Mouse (Mus musculus): ENCODE measurements around the gene Bcap31. TPM values are rescaled to one million over a fixed set of nuclear protein-coding genes. Genes with fewer than 3 reads are reported as not detected.

The Bcap31 gene
- 100 to 1,000 TPM; 279 to 280 TPM for polyA plus RNA-seq (2017; shearing (Covaris generic))

DNA sequence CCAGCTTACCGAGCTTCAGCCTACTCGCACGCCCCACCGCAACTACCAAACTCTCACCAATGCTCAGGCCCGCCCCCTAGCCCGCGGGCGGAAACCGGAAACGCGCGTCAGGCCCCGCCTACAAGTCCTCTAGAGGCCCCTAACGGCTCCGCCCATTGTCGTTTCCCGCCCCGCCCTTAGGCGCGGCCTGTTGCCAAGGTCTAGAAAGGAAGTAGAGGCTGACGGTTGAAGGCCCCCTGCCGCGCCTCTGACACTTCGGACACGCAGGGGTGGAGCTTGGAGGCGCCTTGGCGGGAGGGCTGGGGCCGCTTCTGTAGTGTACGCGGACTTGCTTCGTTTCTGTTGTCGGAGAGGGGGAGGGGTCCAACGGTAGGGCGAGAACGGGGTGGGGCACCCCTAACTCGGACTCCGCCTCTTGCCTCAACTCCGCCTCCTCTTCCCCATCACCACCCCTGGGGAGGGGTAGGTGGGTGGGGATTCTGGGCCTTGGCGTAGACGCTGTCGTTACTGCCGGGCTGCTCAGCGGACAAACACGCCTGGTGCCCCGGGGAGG is at the start of gene Bcap31, which contains the start of gene Abcd1:
TSS of gene Bcap31 (minus strand) at position 67 of the 553 bp plus-strand sequence.
TSS of gene Abcd1 (plus strand) at position 489 of the 553 bp plus-strand sequence.

DNA sequence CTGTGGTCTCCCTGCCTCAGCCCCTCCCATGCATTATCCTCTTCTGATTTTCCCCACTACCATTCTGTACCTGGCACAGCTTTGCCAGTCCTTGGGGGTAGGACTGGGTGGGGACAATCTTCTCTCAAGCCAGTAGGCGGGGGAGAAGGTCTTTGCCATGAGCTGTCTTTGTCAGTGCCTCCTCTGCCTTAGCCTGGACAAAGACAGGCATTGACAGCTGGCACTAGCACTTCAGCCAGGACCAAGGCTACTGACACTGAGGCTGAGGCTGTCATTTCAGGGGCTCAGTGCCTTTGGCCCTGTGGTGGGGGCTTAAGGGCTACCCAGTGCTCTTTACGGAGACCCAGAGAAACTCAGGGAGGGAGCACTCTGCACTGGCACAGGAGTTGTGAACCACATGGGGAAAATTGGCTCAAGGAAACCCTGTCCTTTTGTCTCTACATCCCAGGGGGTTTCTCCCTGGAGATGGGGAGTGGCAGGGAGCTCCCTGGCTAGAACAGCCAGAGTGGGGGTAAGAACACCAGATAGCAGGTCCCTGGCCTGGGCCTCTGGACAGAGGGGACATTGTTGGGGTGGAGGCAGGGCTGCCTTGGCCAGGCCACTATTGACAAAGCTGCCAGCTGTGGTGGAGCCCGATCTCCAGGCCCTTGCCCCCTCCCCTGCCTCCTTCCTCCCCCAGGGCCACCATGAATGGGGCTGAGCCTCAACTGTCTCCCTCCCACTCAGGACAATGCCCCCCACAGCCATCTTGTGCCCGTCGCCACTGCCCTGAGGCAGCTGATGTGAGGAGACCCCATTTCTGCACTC is 40.6 kb upstream of the Bcap31 start, which contains the start of gene Plxnb3:
TSS of gene Plxnb3 (plus strand) at position 757 of the 807 bp plus-strand sequence.

DNA sequence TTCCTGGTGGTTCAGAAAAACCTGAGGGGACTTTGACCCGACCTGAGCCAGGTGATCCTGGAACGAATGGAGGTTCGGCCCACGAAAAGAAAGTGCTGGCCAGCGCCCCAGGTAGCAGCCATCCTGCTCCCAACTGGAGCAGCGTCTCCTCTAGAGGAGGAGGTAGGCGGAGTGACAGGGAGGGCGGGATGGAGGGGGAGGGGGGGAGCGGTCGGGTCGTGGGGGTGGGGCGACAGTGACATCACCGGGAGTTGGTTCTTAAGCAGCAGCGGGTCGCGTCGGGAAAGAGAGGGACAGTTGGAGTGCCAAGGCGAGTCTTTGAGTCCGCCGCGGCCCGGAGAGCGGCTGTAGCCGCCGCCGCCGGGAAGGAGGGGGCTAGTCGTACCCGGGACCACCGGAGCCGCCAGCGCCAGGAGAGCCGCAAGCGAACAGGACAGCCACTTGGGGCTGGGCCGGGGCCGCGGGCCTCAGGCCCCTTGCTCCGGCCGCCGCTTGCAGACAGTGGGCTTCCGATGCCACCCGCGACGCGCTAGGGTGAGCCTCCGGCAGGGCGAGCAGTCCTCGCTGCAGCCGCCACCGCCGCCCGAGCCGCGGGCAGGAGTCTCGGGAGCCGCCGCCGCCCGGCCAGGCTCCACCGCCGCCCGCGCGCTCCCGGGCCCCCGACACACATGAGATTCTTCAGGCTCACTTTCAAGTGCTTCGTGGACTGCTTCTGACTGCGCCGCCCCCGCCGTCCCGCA is 42.9 kb downstream of the Bcap31 start, which contains the start of gene Slc6a8:
TSS of gene Slc6a8 (plus strand) at position 272 of the 740 bp plus-strand sequence.

DNA sequence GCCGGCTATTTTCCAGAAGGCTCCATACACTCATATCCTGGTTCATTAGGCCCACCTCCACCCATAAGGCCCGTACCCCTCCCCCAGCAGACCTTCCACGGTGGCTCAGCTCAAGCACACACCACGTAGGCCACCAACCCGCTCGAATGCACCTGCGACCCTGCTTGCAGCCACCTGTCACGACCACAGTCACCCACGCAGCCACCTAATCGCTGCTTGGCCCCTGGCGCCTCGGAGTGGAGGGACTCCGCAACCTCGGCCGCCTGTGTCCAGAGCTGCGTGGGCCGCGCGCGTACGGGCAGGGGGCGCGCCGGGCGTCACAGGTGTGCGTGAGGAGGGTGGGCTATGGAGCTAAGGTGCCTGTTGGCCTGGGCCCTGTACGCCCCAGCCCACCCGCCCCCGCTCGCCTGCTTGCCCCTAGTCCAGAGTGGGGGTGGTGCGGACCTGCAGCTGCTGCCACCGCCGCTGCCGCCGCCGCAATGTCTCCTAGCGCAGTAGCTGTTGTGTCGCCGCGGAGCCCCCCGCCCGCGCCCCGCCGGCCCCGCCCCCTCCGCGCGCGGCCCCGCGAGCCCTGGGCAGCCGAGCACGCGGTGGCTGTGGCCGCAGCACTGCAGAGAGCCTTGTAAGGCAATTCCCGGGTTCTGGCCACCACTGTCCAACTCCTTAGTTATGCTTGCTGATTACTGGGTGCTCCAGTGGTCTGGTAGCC is 56.2 kb downstream of the Bcap31 start, which contains the start of gene Pnck:
TSS of gene Pnck (minus strand) at position 543 of the 709 bp plus-strand sequence.

DNA sequence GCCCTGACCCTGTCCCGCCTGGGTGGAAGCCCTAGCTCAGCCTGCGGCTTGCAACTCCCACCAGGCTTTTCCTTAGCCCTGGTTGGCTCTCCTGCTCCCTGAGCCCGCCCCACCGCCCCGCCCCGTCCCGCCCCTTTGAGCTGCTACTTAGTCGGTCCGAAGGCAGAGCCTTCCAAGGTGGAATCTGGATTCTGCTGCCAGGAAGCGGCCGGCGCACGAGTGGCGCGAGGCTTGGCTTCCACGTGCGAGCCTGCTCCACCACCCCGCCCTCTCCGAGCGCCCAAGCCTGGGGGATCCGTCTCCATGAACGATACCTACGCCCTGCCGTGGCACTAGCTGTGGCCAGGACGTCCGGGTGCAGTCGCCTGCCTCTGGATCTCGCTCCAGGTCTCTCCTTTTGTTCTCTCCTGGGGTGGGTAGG is 76.7 kb downstream of the Bcap31 start, which contains the start of gene Dusp9:
TSS of gene Dusp9 (plus strand) at position 165 of the 421 bp plus-strand sequence.

Other genes starting within 250 kb of the Bcap31 start
- not detected for gene Bgn, start 232.6 kb downstream of the Bcap31 start, polyA plus RNA-seq (2017; shearing (Covaris generic))
- not detected for gene Atp2b3, start 213.1 kb downstream of the Bcap31 start, polyA plus RNA-seq (2017; shearing (Covaris generic))
- under 1 TPM in 1 of 2 experiments, not detected in 1; 0.51 TPM for gene Dusp9, start 76.8 kb downstream of the Bcap31 start, polyA plus RNA-seq (2017; shearing (Covaris generic))
- 1 to 10 TPM; 1.9 to 2.4 TPM for gene Pnck, start 56.1 kb downstream of the Bcap31 start, polyA plus RNA-seq (2017; shearing (Covaris generic))
- gene Slc6a8, start 43.0 kb downstream of the Bcap31 start, polyA plus RNA-seq (2017; shearing (Covaris generic)) = 1 to 10 TPM in 1 of 2 experiments, under 1 TPM in 1; 0.48 to 1.5 TPM
- gene Abcd1, start 422 bp upstream of the Bcap31 start, polyA plus RNA-seq (2017; shearing (Covaris generic)) = 10 to 100 TPM; 34.9 to 39.6 TPM
- gene Plxnb3, start 40.9 kb upstream of the Bcap31 start, polyA plus RNA-seq (2017; shearing (Covaris generic)) = under 1 TPM in 1 of 2 experiments, not detected in 1; 0.31 TPM
- 1 to 10 TPM in 1 of 2 experiments, under 1 TPM in 1; 0.70 to 7.0 TPM for gene Srpk3, start 58.2 kb upstream of the Bcap31 start, polyA plus RNA-seq (2017; shearing (Covaris generic))
- gene Idh3g, start 70.7 kb upstream of the Bcap31 start, polyA plus RNA-seq (2017; shearing (Covaris generic)) = 100 to 1,000 TPM; 199 to 212 TPM
- 100 to 1,000 TPM; 210 to 216 TPM for gene Ssr4, start 70.9 kb upstream of the Bcap31 start, polyA plus RNA-seq (2017; shearing (Covaris generic))
- under 1 TPM; 0.29 to 0.72 TPM for gene Pdzd4, start 108.8 kb upstream of the Bcap31 start, polyA plus RNA-seq (2017; shearing (Covaris generic))
- 1 to 10 TPM; 3.4 to 6.1 TPM for gene Avpr2, start 175.9 kb upstream of the Bcap31 start, polyA plus RNA-seq (2017; shearing (Covaris generic))
- 10 to 100 TPM; 27.7 to 41.1 TPM for gene L1cam, start 179.9 kb upstream of the Bcap31 start, polyA plus RNA-seq (2017; shearing (Covaris generic))
- gene Arhgap4, start 205.7 kb upstream of the Bcap31 start, polyA plus RNA-seq (2017; shearing (Covaris generic)) = 100 to 1,000 TPM; 247 to 301 TPM
- gene Naa10, start 205.8 kb upstream of the Bcap31 start, polyA plus RNA-seq (2017; shearing (Covaris generic)) = 100 to 1,000 TPM; 224 to 246 TPM
- 1 to 10 TPM; 3.7 to 9.4 TPM for gene Renbp, start 214.7 kb upstream of the Bcap31 start, polyA plus RNA-seq (2017; shearing (Covaris generic))